Mouse (Mus musculus): ENCODE measurements around the gene Tmem100. TPM values are rescaled to one million over a fixed set of nuclear protein-coding genes. Genes with fewer than 3 reads are reported as not detected.

The Tmem100 gene
- polyA plus RNA-seq, 1 experiment from 2014 or later, result 11.4 TPM

DNA sequence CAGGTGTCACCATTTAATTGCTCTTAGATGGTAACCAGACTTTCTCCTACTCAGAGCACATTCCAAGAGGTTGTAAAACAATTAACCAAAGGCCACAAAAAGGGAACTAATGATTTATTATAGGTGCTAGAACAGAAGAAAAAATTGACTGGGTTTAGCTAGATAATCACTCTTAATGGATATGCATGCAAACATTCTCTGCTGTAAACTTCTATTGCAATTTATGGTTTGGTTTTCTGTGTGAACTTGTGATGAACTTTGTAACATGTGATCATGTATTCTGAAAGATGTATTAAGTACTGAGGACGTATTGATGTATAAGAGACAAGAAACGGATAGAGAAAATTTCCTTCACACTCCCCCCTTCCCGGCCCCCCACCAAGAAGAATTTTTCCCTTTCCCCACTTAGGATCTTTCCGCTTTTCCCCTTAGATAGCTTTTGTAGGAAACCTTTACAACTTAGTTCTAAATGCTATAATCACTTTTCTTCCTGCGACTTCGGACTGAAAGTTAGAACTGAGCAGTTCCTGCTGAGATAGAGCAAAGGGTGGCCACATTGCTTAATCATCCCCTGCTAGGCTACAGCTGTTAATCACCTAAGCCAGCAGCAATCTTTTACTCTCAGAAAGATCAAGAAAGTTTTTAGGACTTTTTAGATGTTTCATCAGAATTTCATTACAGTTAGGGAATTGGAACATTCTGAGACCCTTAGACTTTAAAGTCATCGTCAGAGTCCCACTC lies 22.2 kb upstream of the Tmem100 start:
- WGBS, result 9% methylated on average over 7 of the region's 7 CpGs
- H3K4me2 ChIP-seq (replicated peaks; ENCODE audit: low read depth), result 0 out of 2 replicates have a peak overlapping the region, but pooled peaks have one; percentile 3
- no peaks in the 10 kb centered on the region for H3K36me3 ChIP-seq (ENCODE audit: control insufficient read depth, insufficient read depth)
- no peak overlapping the region for H3K27ac ChIP-seq (ENCODE audit: low read depth, low read length)
- TF ChIP-seq CTCF (IDR thresholded peaks at IDR 0.05; ENCODE audit: low read depth), result no peak
- H3K4me1 ChIP-seq (replicated peaks; ENCODE audit: control insufficient read depth, insufficient read depth, low read length), result no peaks in the 10 kb centered on the region
- no peaks in the 10 kb centered on the region for H3K9me3 ChIP-seq (ENCODE audit: control insufficient read depth)
- H3K27me3 ChIP-seq (replicated peaks; ENCODE audit: control insufficient read depth, insufficient read depth, low read length), result peaks cover 23% of the 10 kb centered on the region; the same call in 1 of the 2 replicates
- H3K4me3 ChIP-seq (ENCODE audit: low read depth, low read length), result no peak overlapping the region
- peak; percentile 57 for ATAC-seq
- no peak overlapping the region for H3K9ac ChIP-seq (ENCODE audit: low read depth, low read length)

DNA sequence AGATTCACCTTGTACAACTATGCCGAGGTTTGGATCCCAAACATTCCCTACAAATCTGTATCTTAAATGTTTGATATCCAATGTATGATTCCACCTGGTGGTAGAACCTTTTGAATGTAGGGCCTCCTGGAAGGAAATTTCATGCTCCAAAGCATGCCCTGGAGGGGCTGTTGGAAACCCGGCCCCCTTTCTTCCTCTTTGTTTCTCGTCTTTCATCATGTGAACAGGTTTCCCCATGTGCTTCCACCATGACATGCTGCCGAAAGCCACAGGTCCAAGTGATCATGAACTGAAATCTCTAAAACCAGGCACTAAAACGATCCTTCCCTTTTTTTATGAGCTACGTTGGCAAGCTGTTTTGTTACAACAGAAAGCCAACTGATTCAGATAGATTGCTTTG lies 16.5 kb upstream of the Tmem100 start:
- no peaks in the 10 kb centered on the region for H3K36me3 ChIP-seq (ENCODE audit: control insufficient read depth, insufficient read depth)
- WGBS, result 88% methylated on average over 6 of the region's 6 CpGs
- H3K4me3 ChIP-seq (ENCODE audit: low read depth, low read length), result no peak overlapping the region
- H3K27ac ChIP-seq (ENCODE audit: low read depth, low read length), result no peak overlapping the region
- H3K4me1 ChIP-seq (replicated peaks; ENCODE audit: control insufficient read depth, insufficient read depth, low read length), result no peaks in the 10 kb centered on the region
- ATAC-seq, result no peak
- H3K9ac ChIP-seq (ENCODE audit: low read depth, low read length), result no peak overlapping the region
- H3K27me3 ChIP-seq (replicated peaks; ENCODE audit: control insufficient read depth, insufficient read depth, low read length), result peaks cover 22% of the 10 kb centered on the region; the same call in 1 of the 2 replicates
- H3K4me2 ChIP-seq (replicated peaks; ENCODE audit: low read depth), result no peak overlapping the region
- no peak for TF ChIP-seq CTCF (IDR thresholded peaks at IDR 0.05; ENCODE audit: low read depth)
- H3K9me3 ChIP-seq (ENCODE audit: control insufficient read depth), result no peaks in the 10 kb centered on the region

DNA sequence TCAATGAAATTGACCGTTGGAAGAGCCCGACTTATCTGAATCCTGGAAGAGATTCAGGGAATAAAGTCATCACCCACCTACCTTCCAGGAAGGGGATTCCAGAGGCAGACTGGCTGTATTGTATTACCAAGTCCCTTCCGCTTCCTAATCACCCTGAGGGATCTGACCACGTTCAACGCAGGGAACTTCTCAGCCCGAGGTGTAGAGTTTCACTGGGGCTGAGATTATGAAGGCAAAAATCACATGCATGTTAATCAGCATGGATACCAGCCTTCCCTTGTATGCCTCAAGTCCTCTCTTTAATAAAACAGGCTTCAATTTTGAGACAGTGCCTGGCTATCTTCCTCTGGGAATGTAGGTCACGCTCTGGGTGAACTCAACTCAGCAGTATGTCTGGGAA lies 14.9 kb upstream of the Tmem100 start:
- H3K4me2 ChIP-seq (replicated peaks; ENCODE audit: low read depth), result no peak overlapping the region
- no peak for ATAC-seq

GRCm38 (mm10) chr11:90019161-90019560 lies 11.0 kb upstream of the Tmem100 start:
- peak; percentile 89 for TF ChIP-seq CTCF (IDR thresholded peaks at IDR 0.05; ENCODE audit: low read depth)
- 13% methylated on average over 7 of the region's 7 CpGs for WGBS
- H3K27me3 ChIP-seq (replicated peaks; ENCODE audit: control insufficient read depth, insufficient read depth, low read length), result no peaks in the 10 kb centered on the region
- H3K4me1 ChIP-seq (replicated peaks; ENCODE audit: control insufficient read depth, insufficient read depth, low read length), result no peaks in the 10 kb centered on the region
- no peak overlapping the region for H3K27ac ChIP-seq (ENCODE audit: low read depth, low read length)
- no peak for ATAC-seq
- no peaks in the 10 kb centered on the region for H3K36me3 ChIP-seq (ENCODE audit: control insufficient read depth, insufficient read depth)
- no peak overlapping the region for H3K9ac ChIP-seq (ENCODE audit: low read depth, low read length)
- H3K9me3 ChIP-seq (ENCODE audit: control insufficient read depth), result no peaks in the 10 kb centered on the region
- no peak overlapping the region for H3K4me3 ChIP-seq (ENCODE audit: low read depth, low read length)
- no peak overlapping the region for H3K4me2 ChIP-seq (replicated peaks; ENCODE audit: low read depth)

More for the DNA sequence above, 14.9 kb upstream of the Tmem100 start:
- Histone ChIP-seq H3K9me3 (ENCODE audit: control insufficient read depth) (no peaks in the 10 kb centered on the region), H3K27me3 (replicated peaks; ENCODE audit: control insufficient read depth, insufficient read depth, low read length) (0 out of 2 replicates have a peak, but pooled peaks cover 12% of the 10 kb centered on the region), H3K36me3 (ENCODE audit: control insufficient read depth, insufficient read depth) (no peaks in the 10 kb centered on the region), H3K4me3 (ENCODE audit: low read depth, low read length) (no peak overlapping the region), H3K4me1 (replicated peaks; ENCODE audit: control insufficient read depth, insufficient read depth, low read length) (no peaks in the 10 kb centered on the region), H3K27ac (ENCODE audit: low read depth, low read length) (no peak overlapping the region), H3K9ac (ENCODE audit: low read depth, low read length) (no peak overlapping the region)
- no peak for TF ChIP-seq CTCF (IDR thresholded peaks at IDR 0.05; ENCODE audit: low read depth)
- WGBS, result 66% methylated on average over 7 of the region's 7 CpGs

DNA sequence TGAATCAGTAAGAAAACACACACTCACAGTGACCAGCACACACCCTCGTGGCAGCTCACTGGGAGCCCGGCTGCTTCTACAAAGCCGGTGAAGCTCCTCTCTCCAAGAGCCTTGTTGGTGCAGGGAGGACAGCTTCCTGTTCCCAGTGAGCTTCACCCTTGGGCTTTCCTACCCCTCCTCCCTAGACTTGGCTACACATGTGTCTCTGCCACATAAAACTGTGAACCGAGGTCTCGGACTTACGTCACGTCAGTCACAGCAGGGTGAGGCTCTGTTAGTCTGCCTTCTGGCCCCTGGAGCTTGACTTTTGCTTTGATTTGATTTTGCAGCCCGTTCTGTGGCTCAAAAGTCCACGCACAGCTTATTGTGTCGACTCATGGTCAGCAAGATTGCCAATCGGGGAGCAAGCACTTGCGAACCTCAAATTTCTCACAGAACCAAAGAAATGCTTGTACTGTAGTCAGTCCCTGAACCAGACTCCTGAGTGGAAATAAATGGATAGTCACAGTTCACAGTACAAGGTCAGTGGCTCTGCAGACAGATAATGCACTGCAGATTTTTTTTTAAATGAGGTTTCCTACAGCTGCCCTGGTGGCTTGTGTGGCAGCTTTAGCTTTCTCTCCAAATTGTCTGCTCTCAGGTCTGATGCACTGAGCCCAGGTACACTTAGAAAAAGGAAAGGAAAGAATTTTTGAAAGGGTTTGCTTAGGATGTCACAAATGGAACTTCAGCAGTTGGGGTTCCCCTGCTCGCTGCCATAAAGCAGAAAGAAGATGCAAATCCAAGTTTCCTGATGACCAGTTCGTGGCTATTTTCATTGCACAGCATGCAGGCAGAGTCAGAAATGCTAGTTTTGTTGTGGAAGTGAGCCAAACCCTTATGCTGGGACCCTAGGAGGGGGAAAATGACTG lies 4.0 kb upstream of the Tmem100 start:
- TF ChIP-seq CTCF (IDR thresholded peaks at IDR 0.05; ENCODE audit: low read depth), result no peak
- H3K36me3 ChIP-seq (ENCODE audit: control insufficient read depth, insufficient read depth), result no peaks in the 10 kb centered on the region
- no peak overlapping the region for H3K4me3 ChIP-seq (ENCODE audit: low read depth, low read length)
- H3K27me3 ChIP-seq (replicated peaks; ENCODE audit: control insufficient read depth, insufficient read depth, low read length), result peaks cover 3% of the 10 kb centered on the region; the same call in 1 of the 2 replicates
- H3K4me2 ChIP-seq (replicated peaks; ENCODE audit: low read depth), result peak overlapping the region; percentile 44; the same call in 1 of the 2 replicates
- H3K9ac ChIP-seq (ENCODE audit: low read depth, low read length), result no peak overlapping the region
- WGBS, result 42% methylated on average over 14 of the region's 14 CpGs
- no peaks in the 10 kb centered on the region for H3K9me3 ChIP-seq (ENCODE audit: control insufficient read depth)
- no peak overlapping the region for H3K27ac ChIP-seq (ENCODE audit: low read depth, low read length)
- no peaks in the 10 kb centered on the region; the same call in 1 of the 2 replicates for H3K4me1 ChIP-seq (replicated peaks; ENCODE audit: control insufficient read depth, insufficient read depth, low read length)
- peak; percentile 85 for ATAC-seq

DNA sequence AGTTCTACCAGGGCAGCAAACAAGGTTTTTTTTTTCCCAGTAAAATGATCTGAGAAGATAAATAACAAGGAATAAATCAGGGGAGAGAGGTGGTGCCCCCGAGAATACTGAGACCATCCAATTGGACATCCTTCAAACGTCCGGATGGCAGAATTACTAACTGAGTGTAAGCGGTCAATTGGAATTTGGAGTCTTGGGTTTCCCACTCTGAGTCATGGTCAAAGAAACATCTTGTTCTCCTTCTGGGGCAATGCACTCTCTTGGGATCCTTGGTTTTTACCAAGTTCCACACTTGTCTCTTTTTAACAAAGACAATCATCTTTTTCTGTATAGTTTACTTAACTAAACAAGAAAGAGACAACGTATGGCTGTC lies 3.4 kb upstream of the Tmem100 start:
- 67% methylated on average over 5 of the region's 5 CpGs for WGBS
- no peak for TF ChIP-seq CTCF (IDR thresholded peaks at IDR 0.05; ENCODE audit: low read depth)
- no peak for ATAC-seq

More for the DNA sequence above, 3.4 kb upstream of the Tmem100 start:
- Histone ChIP-seq H3K27me3 (replicated peaks; ENCODE audit: control insufficient read depth, insufficient read depth, low read length) (peaks cover 8% of the 10 kb centered on the region; the same call in 1 of the 2 replicates), H3K9ac (ENCODE audit: low read depth, low read length) (no peak overlapping the region), H3K36me3 (ENCODE audit: control insufficient read depth, insufficient read depth) (no peaks in the 10 kb centered on the region), H3K9me3 (ENCODE audit: control insufficient read depth) (no peaks in the 10 kb centered on the region), H3K4me3 (ENCODE audit: low read depth, low read length) (no peak overlapping the region), H3K4me2 (replicated peaks; ENCODE audit: low read depth) (no peak overlapping the region), H3K27ac (ENCODE audit: low read depth, low read length) (no peak overlapping the region), H3K4me1 (replicated peaks; ENCODE audit: control insufficient read depth, insufficient read depth, low read length) (no peaks in the 10 kb centered on the region; the same call in 1 of the 2 replicates)

Data from intestine, postnatal 0 days (tissue).